Mouse (Mus musculus): ENCODE measurements at regions not wholly inside any gene's neighbourhood (a gene's known extent, or its start where the extent isn't known, plus 50 kb on each side); places are given as distances from the start of the nearest gene placed in this dataset.

GRCm38 (mm10) chr1:23656302-23656701, 105.3 kb upstream of the B3gat2 start:
- no peaks in the 10 kb centered on the region for H3K9me3 ChIP-seq (ENCODE audit: low read length)
- peak overlapping the region; percentile 4; the same call in 1 of the 2 replicates for H3K4me2 ChIP-seq (replicated peaks; ENCODE audit: low read depth, low read length)
- H3K36me3 ChIP-seq (ENCODE audit: insufficient read depth, low read length): no peaks in the 10 kb centered on the region
- H3K27ac ChIP-seq (ENCODE audit: low read length): no peak overlapping the region
- no peaks in the 10 kb centered on the region for H3K27me3 ChIP-seq (ENCODE audit: insufficient read depth, low read length)
- H3K4me3 ChIP-seq (ENCODE audit: low read length): peak overlapping the region; percentile 6; the same call in 1 of the 2 replicates
- no peak overlapping the region for H3K9ac ChIP-seq (replicated peaks; ENCODE audit: low read length)
- no peaks in the 10 kb centered on the region for H3K4me1 ChIP-seq (ENCODE audit: insufficient read depth, low read length)
- 59% methylated on average over 12 of the region's 12 CpGs for WGBS
- no peak for ATAC-seq (ENCODE audit: low FRiP score, low TSS enrichment)

- Histone ChIP-seq H3K9me3 (ENCODE audit: low read length) (no peaks in the 10 kb centered on the region), H3K36me3 (ENCODE audit: insufficient read depth, low read length) (no peaks in the 10 kb centered on the region), H3K4me1 (ENCODE audit: insufficient read depth, low read length) (no peaks in the 10 kb centered on the region), H3K9ac (replicated peaks; ENCODE audit: low read length) (no peak overlapping the region), H3K4me3 (ENCODE audit: low read length) (peak overlapping the region; percentile 6; the same call in 1 of the 2 replicates), H3K27ac (ENCODE audit: low read length) (no peak overlapping the region), H3K4me2 (replicated peaks; ENCODE audit: low read depth, low read length) (peak overlapping the region; percentile 4; the same call in 1 of the 2 replicates), H3K27me3 (ENCODE audit: insufficient read depth, low read length) (no peaks in the 10 kb centered on the region)
- 65% methylated on average over 8 of the region's 8 CpGs for WGBS
- no peak for ATAC-seq (ENCODE audit: low FRiP score, low TSS enrichment)
Measured at GRCm38 (mm10) chr1:23656718-23657117, 104.8 kb upstream of the B3gat2 start.

GRCm38 (mm10) chr1:23670514-23670913, 91.0 kb upstream of the B3gat2 start:
- Histone ChIP-seq H3K4me3 (ENCODE audit: low read length) (no peak overlapping the region), H3K36me3 (ENCODE audit: insufficient read depth, low read length) (no peaks in the 10 kb centered on the region), H3K27ac (ENCODE audit: low read length) (no peak overlapping the region), H3K9me3 (ENCODE audit: low read length) (no peaks in the 10 kb centered on the region), H3K9ac (replicated peaks; ENCODE audit: low read length) (no peak overlapping the region), H3K4me1 (ENCODE audit: insufficient read depth, low read length) (no peaks in the 10 kb centered on the region), H3K4me2 (replicated peaks; ENCODE audit: low read depth, low read length) (no peak overlapping the region), H3K27me3 (ENCODE audit: insufficient read depth, low read length) (no peaks in the 10 kb centered on the region)
- 84% methylated on average over 4 of the region's 4 CpGs for WGBS
- ATAC-seq (ENCODE audit: low FRiP score, low TSS enrichment): no peak

GRCm38 (mm10) chr1:23674357-23674756, 87.2 kb upstream of the B3gat2 start:
- Histone ChIP-seq H3K4me2 (replicated peaks; ENCODE audit: low read depth, low read length) (no peak overlapping the region), H3K27ac (ENCODE audit: low read length) (no peak overlapping the region), H3K36me3 (ENCODE audit: insufficient read depth, low read length) (no peaks in the 10 kb centered on the region), H3K27me3 (ENCODE audit: insufficient read depth, low read length) (no peaks in the 10 kb centered on the region), H3K4me1 (ENCODE audit: insufficient read depth, low read length) (no peaks in the 10 kb centered on the region), H3K9ac (replicated peaks; ENCODE audit: low read length) (no peak overlapping the region), H3K4me3 (ENCODE audit: low read length) (no peak overlapping the region), H3K9me3 (ENCODE audit: low read length) (no peaks in the 10 kb centered on the region)
- WGBS: 91% methylated on average over 6 of the region's 6 CpGs
- no peak for ATAC-seq (ENCODE audit: low FRiP score, low TSS enrichment)

- Histone ChIP-seq H3K9me3 (ENCODE audit: low read length) (no peaks in the 10 kb centered on the region), H3K4me2 (replicated peaks; ENCODE audit: low read depth, low read length) (no peak overlapping the region), H3K27ac (ENCODE audit: low read length) (no peak overlapping the region), H3K36me3 (ENCODE audit: insufficient read depth, low read length) (no peaks in the 10 kb centered on the region), H3K27me3 (ENCODE audit: insufficient read depth, low read length) (no peaks in the 10 kb centered on the region), H3K4me1 (ENCODE audit: insufficient read depth, low read length) (no peaks in the 10 kb centered on the region), H3K9ac (replicated peaks; ENCODE audit: low read length) (no peak overlapping the region), H3K4me3 (ENCODE audit: low read length) (no peak overlapping the region)
- WGBS: 79% methylated on average over 2 of the region's 2 CpGs
- no peak for ATAC-seq (ENCODE audit: low FRiP score, low TSS enrichment)
Measured at GRCm38 (mm10) chr1:23676301-23676700, 85.3 kb upstream of the B3gat2 start.

GRCm38 (mm10) chr1:23689398-23689797, 72.2 kb upstream of the B3gat2 start:
- ATAC-seq (ENCODE audit: low FRiP score, low TSS enrichment): no peak
- 79% methylated on average over 7 of the region's 7 CpGs for WGBS

GRCm38 (mm10) chr1:23705489-23705888, 56.1 kb upstream of the B3gat2 start:
- 30% methylated on average over 6 of the region's 6 CpGs for WGBS
- no peak overlapping the region for H3K27ac ChIP-seq (ENCODE audit: low read length)
- no peaks in the 10 kb centered on the region for H3K4me1 ChIP-seq (ENCODE audit: insufficient read depth, low read length)
- H3K36me3 ChIP-seq (ENCODE audit: insufficient read depth, low read length): no peaks in the 10 kb centered on the region
- ATAC-seq (ENCODE audit: low FRiP score, low TSS enrichment): peak; percentile 67
- H3K4me3 ChIP-seq (ENCODE audit: low read length): no peak overlapping the region
- H3K9me3 ChIP-seq (ENCODE audit: low read length): no peaks in the 10 kb centered on the region
- H3K9ac ChIP-seq (replicated peaks; ENCODE audit: low read length): no peak overlapping the region
- H3K27me3 ChIP-seq (ENCODE audit: insufficient read depth, low read length): no peaks in the 10 kb centered on the region
- H3K4me2 ChIP-seq (replicated peaks; ENCODE audit: low read depth, low read length): no peak overlapping the region

More at GRCm38 (mm10) chr1:23689398-23689797, 72.2 kb upstream of the B3gat2 start:
- H3K4me3 ChIP-seq (ENCODE audit: low read length): no peak overlapping the region
- H3K27me3 ChIP-seq (ENCODE audit: insufficient read depth, low read length): no peaks in the 10 kb centered on the region
- no peaks in the 10 kb centered on the region for H3K4me1 ChIP-seq (ENCODE audit: insufficient read depth, low read length)
- H3K36me3 ChIP-seq (ENCODE audit: insufficient read depth, low read length): no peaks in the 10 kb centered on the region
- no peak overlapping the region for H3K27ac ChIP-seq (ENCODE audit: low read length)
- no peak overlapping the region for H3K4me2 ChIP-seq (replicated peaks; ENCODE audit: low read depth, low read length)
- no peaks in the 10 kb centered on the region for H3K9me3 ChIP-seq (ENCODE audit: low read length)
- H3K9ac ChIP-seq (replicated peaks; ENCODE audit: low read length): no peak overlapping the region

- 54% methylated on average over 4 of the region's 4 CpGs for WGBS
- Histone ChIP-seq H3K4me3 (ENCODE audit: low read length) (no peak overlapping the region), H3K4me2 (replicated peaks; ENCODE audit: low read depth, low read length) (no peak overlapping the region), H3K36me3 (ENCODE audit: insufficient read depth, low read length) (no peaks in the 10 kb centered on the region), H3K4me1 (ENCODE audit: insufficient read depth, low read length) (no peaks in the 10 kb centered on the region), H3K9ac (replicated peaks; ENCODE audit: low read length) (no peak overlapping the region), H3K27me3 (ENCODE audit: insufficient read depth, low read length) (no peaks in the 10 kb centered on the region), H3K9me3 (ENCODE audit: low read length) (no peaks in the 10 kb centered on the region), H3K27ac (ENCODE audit: low read length) (no peak overlapping the region)
- no peak for ATAC-seq (ENCODE audit: low FRiP score, low TSS enrichment)
Measured at GRCm38 (mm10) chr1:23706450-23706849, 55.1 kb upstream of the B3gat2 start.

All from kidney, embryonic 16.5 days (tissue).